Mouse (Mus musculus) stomach, postnatal 0 days (tissue): ENCODE results near the gene Cysltr2.

Experiments used
- CTCF ChIP-seq: IDR thresholded peaks from 2 replicates; pipeline ENCODE4 v1.5.1; 2016; ENCODE audit warnings: antibody characterized with exemption, low read depth, mild to moderate bottlenecking, moderate library complexity
- EP300 ChIP-seq: optimal IDR thresholded peaks from 2 replicates; pipeline ENCODE3; 2016; ENCODE audit warnings: antibody characterized with exemption

DNA sequence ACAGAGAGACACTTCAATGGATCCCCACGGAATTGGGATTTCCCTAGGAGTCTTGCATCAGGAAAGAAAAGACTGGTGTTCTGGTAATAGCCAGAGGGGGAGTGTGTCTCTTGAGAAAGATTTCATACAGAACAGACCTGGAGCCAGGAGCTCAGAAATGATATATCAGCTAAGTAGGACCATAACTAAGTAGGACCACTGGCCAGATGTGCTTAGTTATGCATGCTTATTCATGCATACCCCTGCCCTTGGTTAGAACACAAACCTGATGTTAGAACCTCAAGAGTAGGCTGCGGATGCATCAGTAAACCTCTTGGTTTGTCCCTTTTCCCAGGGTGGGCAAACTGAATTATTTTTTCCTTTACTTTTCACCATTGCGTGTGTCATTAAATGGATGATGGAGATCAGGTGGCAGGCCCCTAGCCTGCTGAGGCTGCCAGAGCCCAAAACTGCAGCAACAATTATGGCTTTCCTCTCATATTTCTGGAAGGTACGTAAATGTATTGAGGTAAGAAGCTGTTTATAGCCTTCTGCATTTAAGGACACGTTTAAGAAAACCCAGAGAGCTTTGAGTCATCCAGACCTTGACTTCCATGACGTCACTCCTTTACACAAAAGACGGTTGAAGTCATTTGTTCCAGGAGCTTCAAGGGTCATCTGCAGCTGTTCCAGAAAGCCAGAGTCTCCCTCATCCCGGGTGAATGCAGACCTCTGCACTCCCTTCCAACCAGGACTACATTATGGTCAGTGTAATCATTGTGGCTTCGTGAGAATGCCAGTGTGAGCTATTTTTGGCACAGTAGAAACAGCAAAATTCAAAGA is 35.0 kb downstream of the Cysltr2 start:
- TF ChIP-seq EP300 (no peak), CTCF (peak; percentile 30; the same call in 1 of the 2 replicates)
